Mouse (Mus musculus): ENCODE results near the gene Bhlhb9.
"Not testable (repeated sequence)": the region's sequence is repeated elsewhere in the genome, so short reads cannot be mapped to it uniquely, and the experiment has no call there.

The Bhlhb9 gene

DNA sequence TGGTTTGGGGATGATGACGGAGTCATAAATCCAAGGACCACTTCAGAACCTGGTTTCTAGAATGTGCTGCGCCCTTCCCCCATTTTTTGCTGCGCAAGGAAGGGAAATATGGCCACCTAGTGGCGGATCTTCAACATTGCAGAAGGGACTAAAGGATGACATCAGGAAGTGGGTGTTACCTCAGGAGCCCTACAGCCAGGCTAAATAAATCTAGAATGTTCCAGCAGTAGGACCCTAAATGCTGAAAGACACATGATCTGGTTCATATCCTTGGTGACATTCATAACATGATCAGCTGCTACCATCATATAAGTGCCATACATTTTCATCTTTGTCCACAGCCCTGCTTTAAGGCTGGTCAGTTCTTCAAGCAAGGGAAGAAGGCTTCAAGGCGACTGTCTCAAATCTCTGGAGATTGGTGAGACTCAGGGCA lies at the start of gene Bhlhb9:
Gene Bhlhb9 (plus strand): TSS at position 383 of the 433 bp plus-strand sequence.
- DNase-seq: peak; percentile 52

DNA sequence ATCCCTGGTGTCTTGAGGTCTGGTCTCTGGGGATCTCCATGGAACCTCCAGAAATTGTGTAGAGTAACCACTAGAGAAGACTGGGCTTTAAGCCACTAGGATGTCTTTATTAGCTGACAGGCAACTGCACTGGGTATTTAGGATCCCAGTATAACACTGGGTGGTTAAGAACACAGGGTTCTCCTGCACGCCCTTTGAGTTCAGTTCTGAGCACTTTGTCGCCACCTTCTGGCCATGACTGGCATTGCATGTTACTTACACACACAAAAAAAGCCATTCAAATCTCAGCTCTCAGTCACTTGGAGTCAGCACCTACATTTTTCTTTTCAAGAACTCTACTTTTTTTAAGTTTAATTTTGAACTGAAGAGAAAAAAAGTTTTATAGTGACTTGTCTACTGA lies 44.6 kb upstream of the Bhlhb9 start:
- peak; percentile 73 for DNase-seq

DNA sequence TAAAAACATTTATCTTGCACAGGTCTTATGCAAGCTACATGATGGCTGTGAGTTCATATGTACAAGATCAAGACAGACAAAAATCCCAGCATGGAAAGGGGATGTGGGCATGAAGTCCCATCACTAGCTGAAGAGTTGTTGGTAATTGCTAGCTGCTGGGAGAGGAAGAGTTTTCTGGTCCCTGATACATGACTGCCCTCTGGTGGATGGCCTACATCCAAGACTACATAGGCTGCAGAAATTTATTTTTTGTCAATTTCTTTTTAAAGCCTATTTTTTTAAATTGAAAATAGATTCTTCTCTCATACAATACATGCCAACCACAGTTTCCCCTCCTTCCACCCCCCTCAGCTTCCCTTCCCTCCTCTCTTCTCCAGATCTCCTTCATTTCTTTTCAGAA lies 35.7 kb upstream of the Bhlhb9 start:
- DNase-seq: peak; percentile 24

DNA sequence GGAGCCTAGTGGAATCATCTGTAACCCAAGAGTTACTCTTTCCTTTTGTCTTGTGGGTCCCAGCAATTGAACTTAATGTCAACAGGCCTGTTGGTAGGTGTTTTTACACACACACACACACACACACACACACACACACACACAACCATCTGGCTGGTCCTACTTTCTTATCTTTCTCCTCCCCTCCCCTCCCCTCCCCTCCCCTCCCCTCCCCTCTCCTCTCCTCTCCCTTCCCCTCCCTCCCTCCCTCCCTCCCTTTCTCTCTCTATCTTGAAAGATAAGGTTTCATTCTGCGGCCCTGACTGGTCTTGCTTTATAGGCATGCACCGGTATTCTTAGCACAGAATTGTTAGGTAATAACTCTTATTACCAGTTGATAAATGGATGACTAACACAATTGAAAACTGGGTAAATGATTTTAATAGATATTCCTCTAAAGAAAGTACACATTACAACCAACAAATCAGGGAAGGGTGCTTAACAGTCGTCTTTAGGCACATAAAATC lies 29.3 kb upstream of the Bhlhb9 start:
- DNase-seq: no peak

DNA sequence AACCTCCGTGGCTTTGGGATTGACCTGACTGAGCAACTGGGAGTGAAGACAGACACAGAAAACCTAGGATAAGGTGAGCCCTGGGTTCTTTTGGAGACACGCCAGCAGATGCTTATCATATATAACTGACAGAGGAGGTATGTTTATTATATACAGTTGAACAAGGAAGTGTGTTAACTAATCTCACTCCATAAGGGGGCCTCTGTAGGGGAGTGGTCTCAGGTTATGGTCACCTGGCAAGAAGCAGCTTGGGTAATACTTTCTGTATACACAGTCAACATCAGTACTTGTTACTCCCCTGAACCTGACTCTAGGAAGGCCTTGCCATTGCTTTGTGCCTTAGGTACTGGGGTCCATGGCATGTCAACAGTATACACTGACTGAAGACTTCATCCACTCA lies 28.8 kb upstream of the Bhlhb9 start:
- DNase-seq: no peak

DNA sequence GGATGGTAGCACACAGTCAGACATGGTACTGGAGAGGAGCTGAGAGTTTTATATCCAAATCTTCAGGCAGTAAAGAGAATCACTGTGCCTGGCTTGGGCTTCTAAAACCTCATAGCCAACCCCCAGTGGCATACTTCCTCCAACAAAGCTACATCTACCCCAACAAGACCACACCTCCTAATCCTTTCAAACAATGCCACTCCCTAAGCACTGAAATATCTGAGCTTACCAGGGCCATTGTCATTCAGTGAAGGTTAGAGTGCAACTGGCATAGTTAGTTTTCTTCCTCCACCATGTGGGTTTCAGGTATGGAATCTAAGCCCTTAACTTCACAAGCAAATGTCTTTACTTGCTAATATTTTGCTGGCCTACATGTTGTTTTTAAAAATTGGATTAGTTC lies 5.9 kb upstream of the Bhlhb9 start:
- no peak for DNase-seq

DNA sequence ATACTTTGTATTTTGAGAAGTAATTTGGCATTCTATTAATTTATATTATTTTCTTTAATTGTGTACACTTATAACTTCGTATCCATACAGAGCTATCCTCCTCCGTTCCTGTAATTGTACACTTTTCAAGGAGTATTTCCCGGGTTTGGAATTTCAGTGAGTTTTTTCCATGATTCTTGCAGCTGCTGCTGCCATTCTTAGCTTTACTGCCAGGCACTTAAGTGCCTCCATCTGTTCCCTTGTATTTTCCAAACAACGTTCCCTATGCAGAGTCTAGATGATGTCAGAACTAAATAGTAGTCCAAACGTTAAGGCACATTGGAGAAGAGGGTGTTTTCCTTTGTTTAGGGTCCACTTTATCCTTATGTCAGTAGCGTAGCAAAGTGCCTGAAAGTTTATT lies 5.1 kb upstream of the Bhlhb9 start:
- DNase-seq: peak; percentile 1

DNA sequence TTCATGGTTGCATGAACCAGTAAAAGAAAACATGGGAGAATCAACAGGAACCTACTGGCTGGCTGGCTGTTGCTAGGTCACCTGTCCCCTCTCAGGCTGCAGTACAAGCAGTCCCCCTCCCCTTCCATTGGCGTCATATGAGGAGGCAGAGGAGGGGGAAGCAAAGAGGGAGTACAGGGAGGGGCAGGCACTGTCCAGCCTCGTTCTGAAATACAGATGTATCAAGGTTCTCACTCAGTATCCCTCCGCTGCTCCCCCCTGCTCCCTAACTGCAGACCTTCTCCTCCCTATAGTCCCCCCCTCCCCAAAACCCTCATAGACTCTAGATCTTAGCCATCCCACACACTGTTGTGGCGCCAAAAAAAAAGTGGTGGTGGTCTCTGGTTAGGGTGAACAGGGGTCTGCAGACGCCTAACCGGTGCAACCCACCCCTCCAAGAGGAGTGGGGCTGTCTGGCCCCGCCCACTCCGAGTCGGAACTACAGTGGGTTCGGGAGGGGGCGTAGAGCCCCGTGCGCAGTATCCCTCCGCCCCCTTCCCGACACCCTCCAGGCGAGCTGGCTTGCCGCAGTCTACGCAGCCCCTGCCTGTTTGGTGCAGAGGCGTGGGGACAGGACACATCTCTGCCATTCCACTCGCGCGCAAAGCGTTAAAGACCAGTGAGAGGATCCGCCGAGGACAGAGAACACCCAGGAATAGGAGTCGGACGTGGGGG lies 1.6 kb upstream of the Bhlhb9 start:
- DNase-seq: peak; percentile 78

DNA sequence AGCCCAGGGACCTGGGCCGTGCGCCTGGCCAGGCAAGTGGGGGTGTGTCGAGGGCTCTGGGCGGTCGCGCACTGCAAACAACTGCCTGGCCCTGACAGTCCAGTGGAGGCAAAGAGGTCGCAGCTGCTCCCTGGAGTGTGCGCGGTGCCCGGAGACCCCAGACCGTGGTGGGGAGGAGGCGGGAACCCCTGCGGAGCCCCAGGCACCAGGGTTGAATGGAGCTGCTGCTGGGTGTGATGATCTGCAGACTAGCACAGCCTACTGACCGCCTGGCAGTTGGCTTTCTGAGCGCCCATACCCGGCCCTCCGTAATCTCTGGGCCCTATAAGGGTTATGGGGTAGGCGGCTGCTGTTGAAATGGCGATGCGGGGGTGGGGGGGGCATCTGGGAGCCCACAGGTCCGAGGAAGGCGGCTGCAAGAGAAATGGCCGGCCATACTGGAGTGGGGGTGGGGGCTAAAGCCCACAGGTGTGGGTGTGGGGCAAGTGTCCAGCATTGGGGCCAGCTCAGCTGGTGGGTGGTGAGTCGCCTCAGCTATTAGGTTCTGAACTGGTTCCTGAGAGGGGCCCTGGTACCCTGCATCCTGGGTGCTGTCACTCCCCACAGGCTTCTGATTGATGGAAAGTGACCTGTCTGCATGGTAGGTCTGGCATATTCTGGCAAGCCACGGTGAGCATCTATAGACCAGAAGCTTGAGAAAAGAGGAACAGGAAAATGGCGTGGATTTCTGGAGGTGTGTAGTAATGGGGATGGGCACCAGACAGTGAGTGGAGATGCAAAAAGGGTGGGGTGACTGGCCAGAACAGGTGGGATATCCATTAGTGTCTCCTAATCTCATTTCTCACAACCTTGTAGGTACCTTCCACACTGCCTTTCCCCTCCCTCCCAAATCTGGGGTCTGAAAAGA lies 836 bp upstream of the Bhlhb9 start:
- DNase-seq: peak; percentile 5

DNA sequence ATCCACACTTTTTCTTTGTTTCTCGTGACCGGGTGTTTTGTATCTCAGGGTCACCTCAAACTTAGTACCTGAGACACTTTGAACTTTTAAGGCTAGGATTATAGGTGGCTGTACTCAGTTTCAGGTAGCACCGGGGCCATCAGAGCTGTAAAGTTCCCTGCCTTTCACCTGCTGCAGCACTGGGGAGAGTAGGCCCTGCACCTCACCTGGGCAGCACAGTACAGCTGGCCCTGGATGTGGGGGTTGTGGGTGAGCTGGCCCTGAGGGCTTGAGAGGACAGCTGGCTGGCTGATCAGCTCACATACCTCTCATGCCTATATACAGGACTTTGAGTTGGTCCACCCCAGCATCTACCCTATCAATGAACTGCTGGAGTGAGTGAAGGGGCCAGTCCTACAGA lies 6.8 kb downstream of the Bhlhb9 start:
- no peak for DNase-seq

DNA sequence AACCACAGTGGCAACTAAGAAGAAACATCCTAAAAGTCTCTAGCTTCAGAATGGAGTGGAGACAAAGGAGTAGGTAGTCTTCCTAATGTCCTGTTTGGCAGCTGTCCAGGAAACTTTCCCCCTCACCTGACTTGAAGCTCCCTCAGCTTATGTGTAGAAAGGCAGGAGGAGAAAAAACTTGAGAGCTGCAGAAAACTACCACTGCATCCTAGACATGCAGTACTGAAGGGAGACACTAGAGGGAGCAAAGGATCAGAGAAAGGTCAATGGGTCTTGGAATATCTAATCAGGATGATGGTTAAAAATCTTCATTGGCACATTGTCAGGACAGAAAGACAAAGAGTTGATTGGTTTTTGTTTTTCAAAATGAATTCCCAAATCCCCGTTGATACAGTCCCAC lies 8.4 kb downstream of the Bhlhb9 start:
- peak; percentile 34 for DNase-seq

DNA sequence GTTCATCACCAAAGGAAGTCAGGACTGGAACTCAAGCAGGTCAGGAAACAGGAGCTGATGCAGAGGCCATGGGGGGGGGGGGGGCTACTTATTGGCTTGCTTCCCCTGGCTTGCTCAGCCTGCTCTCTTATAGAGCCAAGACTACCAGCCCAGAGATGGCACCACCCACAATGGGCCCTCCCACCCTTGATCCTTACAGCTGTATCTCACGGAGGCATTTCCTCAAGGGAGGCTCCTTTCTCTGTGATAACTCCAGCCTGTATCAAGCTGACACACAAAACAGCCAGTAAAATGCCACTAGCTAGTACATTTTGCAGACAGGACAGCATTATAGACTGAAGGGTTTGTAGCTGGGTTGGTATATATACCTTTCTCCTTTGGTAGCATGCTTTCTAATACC lies 38.5 kb downstream of the Bhlhb9 start:
- DNase-seq: not testable (repeated sequence)

DNA sequence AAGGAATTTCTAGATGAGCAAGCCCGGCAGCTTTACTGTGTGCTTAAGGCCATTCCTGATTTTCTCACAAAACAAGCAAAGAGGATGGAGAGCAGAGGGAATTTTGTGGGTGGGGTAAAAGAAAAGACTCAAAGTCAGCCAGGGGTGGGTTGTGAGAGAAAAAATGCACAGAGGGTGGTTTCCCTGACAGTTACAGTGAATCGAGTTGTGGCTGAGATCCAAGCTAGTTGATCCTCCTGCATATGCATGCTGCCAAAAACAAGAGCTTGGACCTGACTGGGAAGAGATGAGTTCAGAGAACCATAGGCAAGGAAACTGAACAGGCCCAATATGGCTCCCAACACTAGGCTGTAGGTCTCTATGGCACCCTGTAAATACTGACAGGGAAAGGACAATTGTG lies 40.5 kb downstream of the Bhlhb9 start:
- DNase-seq: no peak

DNA sequence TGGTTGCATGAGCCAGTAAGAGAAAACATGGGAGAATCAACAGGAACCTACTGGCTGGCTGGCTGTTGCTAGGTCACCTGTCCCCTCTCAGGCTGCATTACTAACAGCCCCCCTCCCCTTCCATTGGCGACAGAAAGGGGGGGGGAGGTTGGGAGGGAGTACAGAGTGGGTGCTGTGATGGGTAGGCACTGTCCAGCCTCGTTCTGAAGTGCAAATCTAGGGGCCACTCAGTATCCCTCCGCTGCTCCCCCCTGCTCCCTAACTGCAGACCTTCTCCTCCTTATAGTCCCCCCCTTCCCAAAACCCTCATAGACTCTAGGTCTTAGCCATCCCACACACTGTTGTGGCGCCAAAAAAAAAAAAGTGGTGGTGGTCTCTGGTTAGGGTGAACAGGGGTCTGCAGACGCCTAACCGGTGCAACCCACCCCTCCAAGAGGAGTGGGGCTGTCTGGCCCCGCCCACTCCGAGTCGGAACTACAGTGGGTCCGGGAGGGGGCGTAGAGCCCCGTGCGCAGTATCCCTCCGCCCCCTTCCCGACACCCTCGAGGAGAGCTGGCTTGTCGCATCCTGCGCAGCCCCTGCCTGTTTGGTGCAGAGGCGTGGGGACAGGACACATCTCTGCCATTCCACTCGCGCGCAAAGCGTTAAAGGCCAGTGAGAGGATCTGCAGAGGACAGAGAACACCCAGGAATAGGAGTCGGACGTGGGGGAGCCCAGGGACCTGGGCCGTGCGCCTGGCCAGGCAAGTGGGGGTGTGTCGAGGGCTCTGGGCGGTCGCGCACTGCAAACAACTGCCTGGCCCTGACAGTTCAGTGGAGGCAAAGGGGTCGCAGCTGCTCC lies 41.3 kb downstream of the Bhlhb9 start, which contains the start of gene Gprasp2:
Gene Gprasp2 (plus strand): TSS at position 514 of the 840 bp plus-strand sequence.
- peak; percentile 66 for DNase-seq

DNA sequence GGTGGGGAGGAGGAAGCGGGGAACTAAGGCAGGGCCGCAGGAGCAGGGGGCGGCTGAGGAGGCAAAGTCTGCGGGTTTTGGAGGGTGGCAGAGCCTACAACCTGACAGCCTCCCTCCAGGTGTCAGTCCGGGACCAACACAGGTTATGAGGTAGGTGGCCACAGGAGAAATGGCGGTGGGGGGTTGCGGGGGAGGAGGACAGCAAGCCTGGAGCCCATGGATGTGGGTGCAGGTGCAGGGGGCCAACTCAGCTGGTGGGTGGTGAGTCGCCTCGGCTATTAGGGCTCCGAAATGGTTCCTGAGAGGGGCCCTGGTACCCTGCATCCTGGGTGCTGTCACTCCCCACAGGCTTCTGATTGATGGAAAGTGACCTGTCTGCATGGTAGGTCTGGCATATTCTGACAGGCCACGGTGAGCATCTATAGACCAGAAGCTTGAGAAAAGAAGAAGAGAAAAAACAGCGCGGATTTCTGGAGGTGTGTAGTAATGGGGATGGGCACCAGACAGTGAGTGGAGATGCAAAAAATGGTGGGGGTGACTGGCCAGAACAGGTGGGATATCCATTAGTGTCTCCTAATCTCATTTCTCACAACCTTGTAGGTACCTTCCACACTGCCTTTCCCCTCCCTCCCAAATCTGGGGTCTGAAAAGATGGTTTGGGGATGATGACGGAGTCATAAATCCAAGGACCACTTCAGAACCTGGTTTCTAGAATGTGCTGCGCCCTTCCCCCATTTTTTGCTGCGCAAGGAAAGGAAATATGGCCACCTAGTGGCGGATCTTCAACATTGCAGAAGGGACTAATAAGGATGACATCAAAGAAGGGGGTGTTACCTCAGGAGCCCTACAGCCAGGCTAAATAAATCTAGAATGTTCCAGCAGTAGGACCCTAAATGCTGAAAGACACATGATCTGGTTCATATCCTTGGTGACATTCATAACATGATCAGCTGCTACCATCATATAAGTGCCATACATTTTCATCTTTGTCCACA lies 42.3 kb downstream of the Bhlhb9 start:
- DNase-seq: peak; percentile 55

DNA sequence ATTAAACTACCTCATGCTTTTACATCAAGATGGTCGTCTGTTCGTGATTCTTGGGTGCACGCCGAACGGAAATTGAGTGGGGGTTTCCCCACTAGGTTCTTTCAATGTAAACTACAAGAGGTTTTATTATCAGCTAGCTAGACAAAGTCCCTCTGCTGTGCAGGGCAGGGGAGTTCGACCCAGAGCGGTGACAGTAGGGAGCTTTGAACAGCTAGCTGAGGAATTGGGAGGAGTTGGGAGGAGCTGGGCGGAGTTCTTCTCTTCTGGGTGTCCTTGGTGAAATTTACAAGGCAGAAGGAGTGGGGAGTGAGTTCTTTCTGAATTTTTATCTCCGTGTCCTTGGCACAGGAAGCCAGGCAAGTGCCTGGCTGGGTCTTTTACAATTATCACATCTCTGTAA lies 69.4 kb downstream of the Bhlhb9 start:
- DNase-seq: not testable (repeated sequence)

DNA sequence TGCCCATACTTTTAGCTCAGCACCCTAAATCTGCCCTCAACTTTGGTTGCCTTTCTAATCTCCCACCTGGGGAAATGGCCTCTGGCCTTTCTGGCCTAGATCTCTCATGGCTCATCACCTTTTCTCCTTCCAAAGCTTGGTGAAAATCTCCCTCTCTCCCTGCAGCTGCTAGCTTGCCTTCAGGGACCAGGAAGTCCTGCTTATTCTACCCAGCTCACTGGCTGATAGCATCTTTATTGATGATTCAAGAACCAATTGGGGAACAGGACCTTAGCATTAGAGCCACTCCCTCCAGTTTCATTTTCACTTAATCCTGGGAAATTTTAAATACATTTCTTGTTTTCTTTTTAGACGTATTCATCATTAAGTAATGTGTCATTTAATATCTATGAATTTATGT lies 79.3 kb downstream of the Bhlhb9 start:
- DNase-seq: no peak

DNA sequence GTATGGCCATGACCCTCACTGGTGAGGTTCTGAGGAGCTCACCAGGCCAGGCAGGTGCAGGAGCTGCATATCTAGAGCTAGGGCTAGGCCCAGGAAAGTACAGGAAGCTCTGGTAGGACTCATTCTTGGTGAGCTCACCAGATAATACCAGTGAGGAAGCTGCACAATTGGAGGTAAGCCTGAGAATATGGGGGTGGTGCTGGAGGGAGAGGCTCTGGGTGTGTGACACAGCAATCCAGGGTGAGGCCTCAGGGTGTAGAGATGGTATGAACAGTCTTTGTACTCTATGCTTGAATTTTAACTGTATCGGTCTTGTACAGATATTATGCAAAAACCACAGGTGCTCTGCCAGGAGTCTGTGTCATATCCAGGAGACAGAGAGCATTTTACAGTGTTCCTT lies 82.2 kb downstream of the Bhlhb9 start:
- DNase-seq: no peak

DNA sequence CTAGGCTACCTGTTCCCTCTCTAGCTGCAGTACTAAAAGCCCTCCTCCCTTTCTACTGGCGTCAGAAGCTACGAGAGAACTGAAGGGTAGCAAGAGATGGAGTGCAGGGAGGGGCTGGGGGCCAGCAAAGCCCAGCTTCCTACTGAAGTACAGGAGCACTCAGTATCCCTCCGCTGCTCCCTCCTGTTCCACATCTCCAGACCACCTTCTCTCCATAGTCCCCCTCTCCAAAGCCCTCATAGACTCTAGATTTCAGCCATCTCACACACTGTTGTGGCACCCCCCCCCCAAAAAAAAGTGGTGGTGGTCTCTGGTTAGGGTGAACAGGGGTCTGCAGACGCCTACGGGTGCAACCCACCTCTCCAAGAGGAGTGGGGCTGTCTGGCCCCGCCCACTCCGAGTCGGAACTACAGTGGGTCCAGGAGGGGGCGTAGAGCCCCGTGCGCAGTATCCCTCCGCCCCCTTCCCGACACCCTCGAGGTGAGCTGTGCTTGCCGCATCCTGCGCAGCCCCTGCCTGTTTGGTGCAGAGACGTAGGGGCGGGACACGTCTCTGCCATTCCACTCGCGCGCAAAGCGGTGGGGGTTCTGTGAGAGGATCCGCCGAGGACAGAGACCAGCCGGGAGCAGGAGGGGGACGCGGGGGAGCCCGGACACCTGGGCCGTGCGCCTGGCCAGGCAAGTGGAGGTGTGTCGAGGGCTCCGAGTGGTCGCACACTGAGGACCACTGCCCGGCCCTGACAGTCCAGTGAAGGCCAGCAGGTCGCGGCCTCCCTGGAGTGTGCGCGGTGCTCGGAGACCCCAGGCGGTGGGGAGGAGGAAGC lies 88.2 kb downstream of the Bhlhb9 start:
- DNase-seq: peak; percentile 81

DNA sequence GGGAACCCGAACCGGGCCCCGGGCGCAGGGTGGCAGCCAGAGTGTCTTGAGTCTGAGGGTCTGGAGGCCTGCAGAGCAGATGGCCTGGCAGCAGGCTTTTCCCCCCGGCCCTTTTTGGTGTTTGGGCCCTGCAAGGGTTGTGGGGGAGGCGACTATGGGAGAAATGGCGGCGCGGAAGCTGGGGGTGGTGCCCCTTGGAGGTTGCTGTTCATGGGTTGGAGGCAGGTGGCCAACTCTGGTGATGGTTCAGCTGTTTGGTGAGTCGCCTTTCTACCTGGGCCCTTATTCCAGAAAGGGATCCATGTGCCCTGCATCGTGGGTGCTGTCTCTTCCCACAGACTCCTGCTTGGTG lies 88.8 kb downstream of the Bhlhb9 start:
- DNase-seq: peak; percentile 29

DNA sequence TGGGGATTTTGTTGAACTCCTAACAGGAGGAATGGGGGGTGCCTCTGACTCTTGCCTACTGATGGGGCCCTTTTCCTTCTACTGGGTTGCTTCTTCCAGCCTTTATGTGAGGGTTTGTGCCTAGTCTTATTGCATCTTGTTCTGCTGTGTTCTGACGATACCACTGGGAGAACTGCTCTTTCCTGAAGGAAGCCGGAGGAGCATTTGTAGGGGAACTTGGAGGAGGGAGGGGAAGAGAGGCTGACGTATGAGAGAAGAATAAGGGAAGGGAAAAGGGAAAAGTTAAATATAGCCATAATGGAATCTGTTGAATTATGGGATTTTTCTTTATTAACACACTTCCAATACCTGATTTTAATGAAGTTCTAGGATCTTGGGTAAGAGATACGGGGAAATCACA lies 119.2 kb downstream of the Bhlhb9 start:
- DNase-seq: no peak
